Mouse (Mus musculus): ENCODE measurements at regions not wholly inside any gene's neighbourhood (a gene's known extent, or its start where the extent isn't known, plus 50 kb on each side); places are given as distances from the start of the nearest gene placed in this dataset.

DNA sequence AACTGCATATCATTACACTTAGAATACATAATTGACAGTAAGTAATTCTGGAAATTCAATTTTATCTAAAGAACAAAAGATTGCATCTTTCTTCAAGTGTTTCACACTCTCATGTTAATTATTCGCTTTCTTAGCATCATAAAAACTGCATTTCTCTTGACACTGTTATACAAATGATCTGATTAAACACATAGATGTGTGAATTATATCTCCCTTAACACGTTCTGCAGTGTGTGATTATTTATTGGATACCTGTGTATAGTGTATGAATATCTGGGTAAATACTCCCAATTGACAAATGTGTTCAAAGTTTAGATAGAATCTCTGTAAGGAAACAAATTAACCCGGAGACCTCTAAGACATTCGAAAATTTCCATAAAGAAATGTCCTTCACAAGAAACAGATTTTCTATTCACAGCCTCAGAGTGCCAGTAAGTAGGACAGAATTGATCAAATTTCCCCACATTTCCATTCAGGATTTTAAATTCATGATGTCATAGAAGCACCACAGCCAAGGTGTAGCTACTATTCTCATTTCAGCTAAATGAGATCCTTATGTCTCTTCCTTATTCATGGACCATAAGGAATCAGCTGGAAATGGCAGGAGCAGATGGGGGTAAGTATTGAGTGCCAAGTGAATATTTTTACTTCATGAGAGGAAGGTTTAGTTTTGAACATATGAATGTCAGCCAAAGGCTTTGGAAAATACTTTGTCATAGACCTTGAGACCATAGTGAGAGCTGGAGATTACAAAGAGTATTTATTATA, 2231.6 kb downstream of the Pcdh9 start:
- DNase-seq = peak; percentile 2

DNA sequence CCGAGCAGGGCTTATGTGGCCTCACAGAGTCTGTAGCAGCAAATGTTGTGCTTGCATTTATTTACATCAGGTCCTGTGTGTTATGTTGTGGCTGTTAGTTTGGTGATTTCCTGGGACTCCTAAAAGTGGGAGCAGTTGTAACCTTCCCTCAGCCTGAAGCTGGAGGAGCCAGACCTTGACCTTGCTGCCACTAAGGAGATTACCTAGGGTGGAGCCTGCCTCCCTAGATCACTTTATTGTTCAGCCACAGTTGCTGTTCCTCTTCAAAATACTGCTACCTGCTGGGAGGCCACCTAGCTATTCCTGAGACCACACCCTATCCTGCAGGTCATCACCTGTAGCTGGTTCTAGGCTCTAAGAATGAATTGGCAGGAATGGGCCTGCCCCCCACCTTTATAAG, 2234.5 kb downstream of the Pcdh9 start:
- DNase-seq = no peak

DNA sequence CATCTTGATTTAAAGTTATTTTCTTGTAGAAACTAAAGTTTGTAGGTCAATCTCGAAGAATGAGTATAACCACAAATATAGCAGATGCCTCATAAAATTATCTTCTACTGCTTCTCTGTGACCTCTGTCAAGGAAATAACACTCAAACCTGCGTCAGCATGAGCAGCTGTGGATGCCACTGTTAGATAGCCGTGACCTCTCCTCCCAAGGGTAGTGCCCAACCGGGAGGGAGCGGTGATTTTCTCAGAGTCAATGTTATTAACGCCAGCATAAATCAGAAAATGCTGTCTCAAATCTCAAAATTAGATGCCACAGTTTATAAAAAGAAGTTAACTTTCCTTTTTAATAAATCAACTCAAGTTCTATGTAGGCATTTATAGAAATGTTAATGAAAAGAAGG, 2259.5 kb downstream of the Pcdh9 start:
- DNase-seq = no peak

DNA sequence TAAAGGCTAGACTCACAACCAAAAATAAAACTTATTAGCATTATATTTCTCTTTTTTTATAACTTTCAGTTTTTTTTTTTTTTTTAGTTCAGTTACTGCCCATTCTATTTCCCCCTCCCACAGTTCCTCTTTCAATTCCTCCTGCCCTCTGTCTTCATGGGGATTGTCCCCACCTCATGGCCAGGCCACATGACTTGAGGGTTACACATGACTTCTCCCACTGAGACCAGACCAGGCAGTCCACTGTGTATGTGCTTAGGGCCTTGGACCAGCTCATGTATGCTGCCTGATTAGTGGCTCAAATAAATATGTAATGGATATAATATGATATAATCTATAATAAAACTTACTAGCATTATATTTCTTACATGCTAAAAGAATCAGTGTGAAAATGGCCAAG, 2276.1 kb downstream of the Pcdh9 start:
- no peak for DNase-seq

DNA sequence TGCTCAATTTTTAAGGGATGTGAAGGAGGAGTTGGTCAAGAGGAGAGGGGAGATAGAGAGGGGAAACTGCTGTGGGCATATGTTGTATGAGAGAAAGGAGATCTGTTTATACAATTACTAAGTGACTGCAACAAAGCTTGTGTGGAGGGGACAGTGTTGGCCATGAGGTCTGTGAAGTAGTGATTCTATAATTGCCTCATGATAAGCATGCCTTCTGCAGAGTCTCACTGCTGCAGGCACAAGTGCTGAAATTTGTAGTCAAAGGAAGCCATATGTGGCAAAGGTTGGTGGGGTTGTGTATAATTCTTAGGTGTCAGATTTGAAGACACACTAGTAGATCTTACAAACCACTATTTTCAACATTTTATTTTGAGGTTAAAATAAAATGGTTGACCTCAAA, 2285.9 kb downstream of the Pcdh9 start:
- no peak for DNase-seq

DNA sequence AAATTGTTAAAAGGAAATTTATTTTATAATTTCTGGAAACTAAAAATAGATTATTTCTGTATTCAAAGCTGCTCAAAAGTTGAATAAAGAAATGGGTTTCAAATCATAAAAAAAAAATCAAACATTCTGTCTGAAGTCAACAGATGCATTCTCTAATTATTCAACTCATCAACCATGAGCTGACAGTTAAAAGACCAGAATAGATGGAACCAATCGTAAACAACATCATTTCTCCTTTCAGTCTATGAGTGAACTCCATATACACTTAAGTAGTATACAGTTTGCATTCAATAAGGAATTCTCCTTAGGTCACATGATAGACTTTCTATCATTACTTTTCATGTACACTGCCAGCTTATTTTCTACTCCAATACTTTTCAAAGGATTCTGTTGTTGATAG, 2308.0 kb downstream of the Pcdh9 start:
- DNase-seq = no peak

DNA sequence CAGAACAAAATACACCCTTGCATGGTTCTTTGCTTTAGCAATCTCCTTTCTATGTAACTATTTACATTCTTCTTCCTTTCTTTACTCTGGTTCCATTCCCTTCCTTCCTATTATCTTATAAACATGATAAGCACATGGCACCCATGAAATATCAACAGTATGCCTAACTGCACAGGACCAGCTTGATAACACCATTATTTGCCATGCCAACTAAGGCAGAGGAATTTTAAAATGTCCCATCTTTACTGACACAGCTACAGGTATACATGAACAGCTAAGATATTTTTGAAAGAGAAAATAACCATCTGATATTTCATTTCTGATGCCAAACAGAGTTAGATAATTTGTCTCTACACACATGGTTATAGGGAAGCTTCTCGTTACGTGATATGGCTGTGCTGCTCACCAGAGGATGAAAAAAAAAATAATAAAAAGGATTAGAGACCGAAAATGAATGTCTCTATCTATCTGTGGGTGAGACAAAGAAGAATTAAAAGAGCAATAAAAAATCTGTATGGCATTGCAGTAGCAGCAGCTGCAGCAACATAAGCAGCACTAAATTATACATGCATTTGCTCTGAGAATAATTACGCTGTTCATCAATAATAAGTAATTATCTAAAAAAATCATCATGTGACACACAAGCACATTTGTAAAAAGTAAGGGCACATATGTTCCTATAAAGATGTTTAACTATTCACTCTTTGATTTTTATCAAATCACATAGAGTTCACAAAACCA, 2308.6 kb downstream of the Pcdh9 start:
- DNase-seq = peak; percentile 3

DNA sequence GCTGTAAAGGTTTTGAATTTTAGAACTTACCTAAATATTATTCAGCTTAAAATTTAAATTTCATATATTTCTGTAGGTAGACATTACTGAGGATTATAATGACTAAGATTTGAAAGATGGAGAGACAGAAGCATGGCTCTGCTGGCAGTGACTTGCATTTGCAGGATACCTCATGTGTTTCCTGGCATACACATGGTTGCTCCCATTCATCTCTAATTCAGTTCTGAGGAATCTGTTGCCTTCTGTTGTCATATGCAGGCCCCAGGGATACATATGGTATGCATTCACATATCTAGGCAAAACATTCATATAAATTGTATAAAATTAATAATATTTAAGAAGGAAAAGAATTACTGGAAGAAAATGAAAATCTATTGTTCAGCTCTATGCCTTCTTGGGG, 2321.4 kb downstream of the Pcdh9 start:
- DNase-seq = no peak

DNA sequence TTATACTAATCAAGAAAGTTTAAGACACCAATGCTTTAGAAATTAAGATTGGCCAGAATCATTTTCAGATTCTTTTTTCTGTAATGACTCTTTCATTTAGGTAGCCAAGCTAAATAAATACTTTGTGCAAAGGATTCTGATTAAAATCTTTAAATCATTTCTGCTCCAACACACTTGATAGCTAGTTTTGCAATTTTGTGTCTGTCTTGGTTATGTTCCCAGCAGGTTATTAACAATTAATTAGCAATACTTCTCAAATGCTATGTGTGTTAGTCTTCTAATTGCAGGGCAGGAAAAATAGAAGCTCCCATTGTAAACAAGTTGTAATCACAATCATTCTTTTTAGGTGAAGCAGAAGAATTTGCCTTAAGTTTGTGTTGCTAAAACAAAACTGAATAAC, 2351.3 kb downstream of the Pcdh9 start:
- no peak for DNase-seq

DNA sequence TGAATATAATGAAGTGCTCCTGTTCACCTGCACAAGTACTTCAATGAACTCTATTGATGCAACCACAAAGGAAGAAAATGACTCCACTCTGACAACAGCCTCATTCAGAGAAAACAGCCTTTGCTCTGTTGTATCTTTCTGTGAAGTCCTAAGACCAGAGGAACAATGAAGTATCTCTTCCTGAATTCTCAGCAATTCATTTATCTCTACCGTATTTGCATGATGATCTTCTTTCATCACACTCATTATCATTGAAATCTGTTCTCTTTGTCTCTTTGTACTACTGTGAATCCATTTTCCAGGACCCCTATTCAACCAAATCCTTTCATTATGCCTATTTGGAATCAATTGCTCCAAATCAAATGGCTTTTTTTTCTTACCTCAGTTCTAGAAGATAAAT, 2355.5 kb downstream of the Pcdh9 start:
- DNase-seq = no peak

DNA sequence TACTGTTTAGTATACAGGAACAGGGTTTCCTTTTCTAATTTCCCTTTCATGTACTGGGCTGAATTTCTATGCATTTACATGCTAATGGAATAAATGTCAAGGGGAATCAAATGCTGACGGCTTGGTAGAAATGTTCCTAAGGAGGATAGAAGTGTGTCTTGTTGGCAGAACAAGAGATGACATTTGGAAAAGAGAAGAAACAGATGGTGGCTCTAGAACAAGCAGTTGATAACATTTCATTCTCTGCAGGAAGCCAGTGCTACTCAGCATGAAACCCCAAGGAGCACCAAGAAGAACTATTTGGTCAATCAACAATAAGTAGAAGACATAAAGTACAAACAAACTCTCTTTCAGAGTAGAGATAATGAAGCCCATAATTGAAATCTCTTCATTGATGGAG, 2392.0 kb downstream of the Pcdh9 start:
- no peak for DNase-seq

DNA sequence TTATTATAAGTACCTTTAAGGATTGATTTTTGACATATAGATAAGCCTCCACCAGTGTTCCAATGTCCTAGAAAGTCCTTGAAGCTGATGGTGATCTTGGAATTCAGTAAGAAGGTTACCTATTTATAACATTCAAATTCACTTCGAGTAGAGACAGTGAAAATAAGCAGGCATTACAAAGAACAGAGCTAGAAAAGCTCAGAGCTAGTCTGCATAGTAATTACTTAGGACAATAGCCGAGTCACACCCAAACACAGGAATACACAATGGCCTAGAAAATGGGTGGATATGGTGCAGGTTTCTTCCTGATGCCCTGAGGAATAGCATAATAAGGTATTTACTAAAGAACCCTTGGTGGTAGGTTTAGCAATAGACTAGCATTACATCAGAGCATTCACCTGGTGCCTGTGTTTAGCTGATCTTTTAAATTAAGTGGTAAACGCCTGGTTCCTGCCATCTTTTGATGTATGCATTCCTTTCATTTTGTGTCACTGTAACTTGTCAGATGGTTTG, 2412.1 kb downstream of the Pcdh9 start:
- no peak for DNase-seq

DNA sequence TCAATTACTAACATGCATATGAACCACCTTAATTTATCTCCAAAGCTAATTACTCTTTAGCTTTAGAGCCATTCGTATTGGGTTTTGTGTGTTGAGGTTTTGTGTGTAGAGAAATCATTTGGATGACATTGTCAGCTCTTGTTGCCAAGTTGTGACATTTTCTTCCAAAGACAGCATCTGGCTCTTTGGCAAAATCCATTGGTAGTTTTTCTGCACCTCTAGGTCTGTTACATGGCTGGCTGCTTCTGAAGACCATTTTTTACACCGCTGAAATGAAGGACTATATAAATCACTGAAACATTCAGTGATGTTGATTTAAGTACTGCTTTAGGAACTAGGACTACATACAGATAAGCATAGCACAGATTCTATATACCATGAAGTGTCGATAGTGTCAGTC, 2426.6 kb downstream of the Pcdh9 start:
- peak; percentile 18 for DNase-seq

DNA sequence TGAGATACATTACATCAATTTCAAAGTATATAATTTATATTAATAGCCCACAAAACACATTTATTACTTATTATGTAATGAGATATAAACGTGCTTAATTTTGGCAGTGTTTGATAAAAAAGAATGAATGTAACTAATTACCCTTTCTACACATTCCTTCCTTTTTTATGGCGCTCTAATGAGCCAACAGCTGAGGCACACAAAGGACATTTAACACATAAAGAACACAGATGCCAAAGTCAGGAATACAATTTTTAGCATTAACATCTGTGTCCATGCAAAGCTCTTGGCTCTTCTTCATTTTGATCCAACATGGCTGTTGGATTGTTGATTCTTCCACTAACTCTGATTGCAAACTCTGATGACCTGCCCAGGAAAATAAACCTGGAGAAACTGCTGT, 2427.8 kb downstream of the Pcdh9 start:
- no peak for DNase-seq

DNA sequence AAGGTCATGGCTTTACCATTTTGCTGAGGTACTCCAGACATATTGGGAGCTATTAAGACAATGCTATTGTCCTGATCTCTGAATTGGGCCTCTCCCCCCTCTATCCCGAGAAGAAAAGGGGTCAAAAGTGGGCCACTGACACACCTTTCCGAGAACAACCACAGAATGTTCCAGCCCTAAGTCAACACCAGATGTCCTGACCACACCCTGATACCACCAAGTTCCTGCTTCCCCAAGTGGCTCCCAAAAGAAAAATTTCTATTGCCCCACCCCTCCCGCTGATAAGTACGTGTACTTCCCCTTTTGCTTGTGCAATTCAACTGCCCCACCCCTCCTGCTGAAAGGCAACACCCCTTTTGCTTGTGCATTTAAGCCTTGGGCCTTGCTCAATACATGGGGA, 2431.7 kb downstream of the Pcdh9 start:
- DNase-seq = no peak
